Mouse (Mus musculus) T-helper 1 cell (primary cell): Measurements from ENCODE around the gene Rpl31.

Experiments
- in situ Hi-C: fragments of 300-600 bp; cut with MboI, MseI; formaldehyde crosslinking; loops from one replicate; pipeline ENCODE4 v1.15.1; 2025; ENCODE audit warnings: high pct_unique_total_duplicates

The Rpl31 gene

GRCm38 (mm10) chr1:39367601-39368266, at the start of gene Rpl31:
Gene Rpl31 (plus strand): TSS chr1:39367842.
- in situ Hi-C loops, result no loop called here

- in situ Hi-C loops, result no loop called here
Measured at GRCm38 (mm10) chr1:39317935-39318334, 49.7 kb upstream of the Rpl31 start.

- in situ Hi-C loops, result no loop called here
Measured at GRCm38 (mm10) chr1:39318870-39319269, 48.8 kb upstream of the Rpl31 start.

- in situ Hi-C loops, result no loop called here
Measured at GRCm38 (mm10) chr1:39321954-39322353, 45.7 kb upstream of the Rpl31 start.

GRCm38 (mm10) chr1:39325228-39325627, 42.4 kb upstream of the Rpl31 start:
- in situ Hi-C loops, result no loop called here

GRCm38 (mm10) chr1:39327546-39327945, 40.1 kb upstream of the Rpl31 start:
- in situ Hi-C loops, result no loop called here

- in situ Hi-C loops, result no loop called here
Measured at GRCm38 (mm10) chr1:39330857-39331594, 36.6 kb upstream of the Rpl31 start.

- in situ Hi-C loops, result no loop called here
Measured at GRCm38 (mm10) chr1:39332456-39332855, 35.2 kb upstream of the Rpl31 start.

- in situ Hi-C loops, result no loop called here
Measured at GRCm38 (mm10) chr1:39335561-39336196, 32.0 kb upstream of the Rpl31 start.

- in situ Hi-C loops, result no loop called here
Measured at GRCm38 (mm10) chr1:39336788-39337187, 30.9 kb upstream of the Rpl31 start.

GRCm38 (mm10) chr1:39338831-39339230, 28.8 kb upstream of the Rpl31 start:
- in situ Hi-C loops, result no loop called here

- in situ Hi-C loops, result no loop called here
Measured at GRCm38 (mm10) chr1:39339455-39339854, 28.2 kb upstream of the Rpl31 start.

GRCm38 (mm10) chr1:39340156-39340555, 27.5 kb upstream of the Rpl31 start:
- in situ Hi-C loops, result loop anchor here (5.0 kb wide), 1 partner anchor 328 kb away; no protein-coding TSS in a partner anchor

- in situ Hi-C loops, result loop anchor here (5.0 kb wide), 1 partner anchor 328 kb away; no protein-coding TSS in a partner anchor
Measured at GRCm38 (mm10) chr1:39340647-39341046, 27.0 kb upstream of the Rpl31 start.

GRCm38 (mm10) chr1:39341807-39342206, 25.8 kb upstream of the Rpl31 start:
- in situ Hi-C loops, result loop anchor here (5.0 kb wide), 1 partner anchor 330 kb away; no protein-coding TSS in a partner anchor

GRCm38 (mm10) chr1:39343242-39343641, 24.4 kb upstream of the Rpl31 start:
- in situ Hi-C loops, result loop anchor here (5.0 kb wide), 1 partner anchor 331 kb away; no protein-coding TSS in a partner anchor

GRCm38 (mm10) chr1:39344981-39345600, 22.6 kb upstream of the Rpl31 start:
- in situ Hi-C loops, result loop anchor here (5.0 kb wide), 1 partner anchor 333 kb away; no protein-coding TSS in a partner anchor

- in situ Hi-C loops, result no loop called here
Measured at GRCm38 (mm10) chr1:39349001-39349400, 18.6 kb upstream of the Rpl31 start.

GRCm38 (mm10) chr1:39349427-39349826, 18.2 kb upstream of the Rpl31 start:
- in situ Hi-C loops, result no loop called here

GRCm38 (mm10) chr1:39361754-39362514, 5.7 kb upstream of the Rpl31 start:
- in situ Hi-C loops, result no loop called here

GRCm38 (mm10) chr1:39362515-39362893, 5.1 kb upstream of the Rpl31 start:
- in situ Hi-C loops, result no loop called here
